Mouse (Mus musculus) heart, embryonic 13.5 days (tissue): ENCODE measurements around the gene Haus3. TPM values are rescaled to one million over a fixed set of nuclear protein-coding genes. Genes with fewer than 3 reads are reported as not detected.
A peak's percentile ranks its signal among the peaks of the same experiment; 100 is the strongest.

Experiments used
- ATAC-seq: fragments of 200-750 bp; cut with Nextera tagmentation; 2 replicates; pipeline ENCODE4 v1.8.0; 2017; ENCODE audit warnings: moderate TSS enrichment; ENCODE audit not compliant: insufficient number of reproducible peaks, low FRiP score, low TSS enrichment; ENCODE audit errors: extremely low read depth
- H3K27ac ChIP-seq: fragments of 300-500 bp; sonication (generic); replicated peaks from 2 replicates; pipeline ENCODE4 v1.5.1; 2015; ENCODE audit warnings: moderate library complexity, mild to moderate bottlenecking, inconsistent platforms
- H3K27me3 ChIP-seq: fragments of 300-500 bp; sonication (generic); replicated peaks from 2 replicates; pipeline ENCODE4 v1.6.1; 2015; ENCODE audit warnings: mild to moderate bottlenecking, inconsistent platforms
- H3K36me3 ChIP-seq: fragments of 300-500 bp; sonication (generic); 2 replicates; pipeline ENCODE4 v1.6.1; 2015; ENCODE audit warnings: mild to moderate bottlenecking, inconsistent platforms
- H3K4me1 ChIP-seq: fragments of 300-500 bp; sonication (generic); 2 replicates; pipeline ENCODE4 v1.6.1; 2015; ENCODE audit warnings: inconsistent platforms
- H3K4me2 ChIP-seq: fragments of 300-500 bp; sonication (generic); 2 replicates; pipeline ENCODE4 v1.6.1; 2015; ENCODE audit warnings: inconsistent platforms, mild to moderate bottlenecking, moderate library complexity
- H3K4me3 ChIP-seq: fragments of 300-500 bp; sonication (generic); 2 replicates; pipeline ENCODE4 v1.5.1; 2015; ENCODE audit warnings: moderate library complexity, mild to moderate bottlenecking, inconsistent platforms
- H3K9ac ChIP-seq: fragments of 300-500 bp; sonication (generic); 2 replicates; pipeline ENCODE4 v1.6.1; 2015; ENCODE audit warnings: inconsistent platforms, mild to moderate bottlenecking, moderate library complexity
- H3K9me3 ChIP-seq: fragments of 300-500 bp; sonication (generic); 2 replicates; pipeline ENCODE4 v1.6.1; 2016; ENCODE audit warnings: inconsistent platforms
- WGBS: fragments of 180-500 bp; shearing (Covaris S2); methylation state at CpG from one replicate; pipeline ENCODE4 v1.1.7; 2015; ENCODE audit warnings: mixed read lengths; 5-methylcytosine and 5-hydroxymethylcytosine counted together
- polyA plus RNA-seq: library from polyadenylated mRNA; unstranded; fragments of >200 nt; fragmentation: Nextera tagmentation; extraction: Ambion mirVana; gene quantifications from 2 replicates; pipeline ENCODE4 v1.2.1, GENCODE M21; 2015

Gene Haus3
- polyA plus RNA-seq, 1 experiment from 2014 or later, result 20.8 TPM

DNA sequence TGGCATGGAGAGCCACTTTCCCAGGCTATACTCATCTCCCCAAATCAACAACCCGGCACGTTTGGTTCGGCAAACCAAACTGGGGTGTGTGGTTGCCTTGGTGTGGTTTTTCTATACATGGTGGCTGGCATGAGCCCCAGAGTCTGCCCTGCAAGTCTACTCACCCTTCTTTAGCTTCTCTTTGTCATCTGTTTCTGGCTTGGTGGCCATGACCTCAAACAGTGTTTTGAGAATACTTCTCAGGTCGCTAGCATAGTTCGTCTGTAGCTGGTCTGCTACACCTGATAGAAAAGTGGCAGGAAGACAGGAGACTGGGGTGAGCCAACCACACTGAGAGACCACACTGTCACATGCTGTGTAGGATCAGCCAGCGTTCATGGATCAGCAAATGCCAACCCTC is 29.3 kb upstream of the Haus3 start:
- no peaks in the 10 kb centered on the region for H3K36me3 ChIP-seq
- no peak overlapping the region for H3K4me2 ChIP-seq
- H3K27ac ChIP-seq, result no peak overlapping the region
- H3K4me3 ChIP-seq, result no peak overlapping the region
- WGBS, result 80% methylated on average over 6 of the region's 6 CpGs
- no peaks in the 10 kb centered on the region for H3K9me3 ChIP-seq
- H3K4me1 ChIP-seq, result peaks cover 17% of the 10 kb centered on the region
- ATAC-seq, result no peak
- H3K27me3 ChIP-seq, result no peaks in the 10 kb centered on the region
- no peak overlapping the region for H3K9ac ChIP-seq

DNA sequence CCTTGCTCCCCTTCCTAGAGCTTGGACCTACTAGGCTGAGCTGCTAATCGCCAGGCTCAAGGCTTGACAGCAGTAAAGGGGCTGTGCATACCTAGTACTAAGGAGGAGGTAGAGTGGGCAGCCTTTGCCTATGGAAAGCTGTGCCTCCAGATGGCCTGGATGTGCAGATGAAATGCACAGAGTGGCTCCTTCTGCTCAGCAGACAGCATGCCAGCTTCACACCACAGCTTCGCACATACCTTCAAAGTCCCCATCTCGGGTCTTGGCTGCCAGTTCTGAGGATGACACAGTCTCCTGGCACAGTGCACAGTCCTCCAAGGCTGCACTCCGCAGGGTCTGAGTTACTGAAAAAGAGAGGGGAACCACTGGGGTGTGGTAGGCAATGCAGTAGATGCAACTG is 27.9 kb upstream of the Haus3 start:
- no peaks in the 10 kb centered on the region for H3K36me3 ChIP-seq
- H3K4me2 ChIP-seq, result no peak overlapping the region
- H3K4me1 ChIP-seq, result peaks cover 15% of the 10 kb centered on the region
- ATAC-seq, result no peak
- 69% methylated on average over 4 of the region's 4 CpGs for WGBS
- no peaks in the 10 kb centered on the region for H3K9me3 ChIP-seq
- no peak overlapping the region for H3K4me3 ChIP-seq
- no peaks in the 10 kb centered on the region for H3K27me3 ChIP-seq
- no peak overlapping the region for H3K9ac ChIP-seq
- H3K27ac ChIP-seq, result no peak overlapping the region

DNA sequence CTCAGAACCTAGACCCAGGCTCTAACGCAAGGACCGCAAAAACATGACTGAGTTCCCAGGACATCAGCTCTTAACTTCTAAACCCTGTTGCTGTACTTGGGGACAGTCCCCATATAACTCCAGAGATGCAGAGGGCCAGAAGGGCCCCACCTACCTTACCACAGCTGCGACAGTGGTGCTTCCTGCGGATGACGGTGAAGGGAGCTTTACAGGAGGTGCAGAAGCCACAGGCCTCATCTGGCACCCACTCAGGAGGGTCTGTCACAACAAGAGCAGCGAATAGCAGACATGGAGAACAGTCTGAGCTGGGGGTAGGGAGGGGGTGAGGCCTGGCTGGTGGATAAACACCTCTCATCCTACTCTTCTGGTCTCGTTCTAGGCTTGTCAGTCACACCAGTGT is 27.1 kb upstream of the Haus3 start:
- 74% methylated on average over 7 of the region's 7 CpGs for WGBS
- H3K27me3 ChIP-seq, result no peaks in the 10 kb centered on the region
- H3K36me3 ChIP-seq, result no peaks in the 10 kb centered on the region
- no peaks in the 10 kb centered on the region for H3K9me3 ChIP-seq
- peaks cover 10% of the 10 kb centered on the region for H3K4me1 ChIP-seq
- no peak for ATAC-seq
- no peak overlapping the region for H3K27ac ChIP-seq
- H3K4me2 ChIP-seq, result no peak overlapping the region
- no peak overlapping the region for H3K4me3 ChIP-seq
- H3K9ac ChIP-seq, result no peak overlapping the region

DNA sequence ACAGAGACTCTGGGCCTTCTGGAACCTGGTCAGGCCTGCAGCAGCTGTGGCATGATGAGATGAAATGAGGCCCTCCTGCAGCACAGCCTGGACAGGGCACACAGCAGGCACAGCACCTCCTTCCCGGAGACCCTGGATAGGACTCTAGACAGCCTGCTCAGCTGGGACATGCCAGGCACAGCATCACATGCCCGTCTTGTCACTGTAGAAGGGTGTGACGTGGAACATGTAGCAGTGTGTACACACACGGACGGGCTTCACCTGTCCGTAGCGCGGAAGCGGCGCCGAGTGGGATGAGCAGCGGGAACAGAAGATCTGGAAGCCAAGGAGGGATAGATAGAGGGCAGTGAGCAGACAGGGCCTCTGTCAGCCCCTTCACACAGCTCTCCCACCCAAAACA is 26.5 kb upstream of the Haus3 start:
- Histone ChIP-seq H3K4me3 (no peak overlapping the region), H3K27me3 (no peaks in the 10 kb centered on the region), H3K4me1 (peaks cover 10% of the 10 kb centered on the region), H3K4me2 (no peak overlapping the region), H3K9me3 (no peaks in the 10 kb centered on the region), H3K36me3 (no peaks in the 10 kb centered on the region), H3K27ac (no peak overlapping the region), H3K9ac (no peak overlapping the region)
- WGBS, result 88% methylated on average over 12 of the region's 12 CpGs
- ATAC-seq, result no peak

DNA sequence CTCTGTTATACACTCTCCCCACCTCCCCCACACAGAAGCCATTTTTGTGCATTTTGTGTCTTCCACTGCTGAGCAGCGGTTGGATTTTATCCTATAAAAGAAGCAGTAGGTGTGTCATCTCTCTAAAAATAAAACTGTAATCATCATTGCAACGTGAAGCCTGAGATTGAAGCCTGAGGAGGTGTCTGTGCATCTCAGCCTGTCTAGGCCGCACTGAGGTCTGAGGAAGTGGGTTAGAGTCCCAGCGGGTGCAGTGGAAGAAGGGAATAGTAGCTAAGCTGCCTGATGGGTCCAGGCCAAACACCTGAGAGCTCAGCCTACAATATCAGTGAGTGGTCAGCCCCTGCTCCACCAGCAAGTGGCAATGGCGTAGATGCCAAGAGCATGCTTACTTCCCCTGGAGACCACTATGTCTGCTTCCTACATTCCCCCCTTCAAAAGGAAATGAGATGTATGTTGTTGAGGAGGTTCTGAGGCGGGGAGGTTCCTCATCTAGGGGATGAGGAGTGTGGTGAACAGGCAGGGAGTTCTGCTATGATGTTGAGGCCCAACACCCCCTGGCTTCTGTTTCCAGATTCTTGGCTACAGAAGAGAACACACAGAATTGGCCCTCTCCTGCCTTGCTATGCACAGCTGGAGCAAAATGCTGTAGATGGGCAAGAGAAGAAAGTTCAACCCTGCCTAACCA is 25.8 kb upstream of the Haus3 start:
- no peaks in the 10 kb centered on the region for H3K27me3 ChIP-seq
- H3K27ac ChIP-seq, result no peak overlapping the region

DNA sequence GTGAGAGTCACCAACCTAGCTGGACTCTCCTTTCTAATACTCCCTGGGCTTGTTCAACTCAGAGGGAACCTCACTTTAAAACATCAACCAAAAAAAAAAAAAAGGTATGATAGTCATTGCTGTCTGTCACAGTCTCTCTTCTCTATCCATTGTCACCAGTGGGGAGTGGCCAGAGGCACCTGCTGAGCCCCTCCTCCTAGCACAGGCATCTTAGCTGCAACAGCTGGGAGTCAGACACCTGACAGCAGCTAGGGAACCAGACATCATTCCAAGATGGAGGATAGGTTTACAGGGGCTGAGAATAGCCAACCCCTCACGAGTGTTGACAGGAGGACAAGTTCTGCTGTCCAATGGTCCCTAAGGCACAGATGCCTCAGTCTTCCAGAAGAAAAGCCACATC is 25.1 kb upstream of the Haus3 start:
- H3K4me2 ChIP-seq, result no peak overlapping the region
- no peak for ATAC-seq
- no peak overlapping the region for H3K4me3 ChIP-seq
- H3K9me3 ChIP-seq, result no peaks in the 10 kb centered on the region
- H3K9ac ChIP-seq, result no peak overlapping the region
- H3K36me3 ChIP-seq, result no peaks in the 10 kb centered on the region
- no peak overlapping the region for H3K27ac ChIP-seq
- 48% methylated on average over 1 of the region's 1 CpGs for WGBS
- peaks cover 14% of the 10 kb centered on the region for H3K4me1 ChIP-seq
- H3K27me3 ChIP-seq, result no peaks in the 10 kb centered on the region

More for the DNA sequence above, 25.8 kb upstream of the Haus3 start:
- H3K9me3 ChIP-seq, result no peaks in the 10 kb centered on the region
- H3K4me2 ChIP-seq, result no peak overlapping the region
- ATAC-seq, result no peak
- H3K36me3 ChIP-seq, result no peaks in the 10 kb centered on the region
- no peak overlapping the region for H3K9ac ChIP-seq
- peaks cover 11% of the 10 kb centered on the region for H3K4me1 ChIP-seq
- H3K4me3 ChIP-seq, result no peak overlapping the region
- 58% methylated on average over 6 of the region's 6 CpGs for WGBS

DNA sequence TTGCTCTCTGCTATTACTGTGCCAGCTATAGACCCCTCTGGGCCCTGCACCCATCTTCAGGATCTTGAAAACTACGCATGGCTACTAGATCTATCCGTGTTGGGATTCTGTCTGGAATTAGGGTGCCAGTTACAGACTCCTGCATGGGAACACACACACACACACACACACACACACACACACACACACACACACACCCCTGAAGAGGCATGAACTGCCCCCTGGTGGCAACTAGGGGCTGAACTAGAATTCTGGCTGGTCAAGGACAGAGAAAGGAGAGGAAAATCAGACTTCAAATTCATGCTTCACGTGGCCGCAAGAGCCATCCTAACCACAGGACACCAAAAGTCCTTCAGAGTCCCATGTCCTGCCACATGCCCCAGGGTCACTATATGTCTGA is 22.5 kb upstream of the Haus3 start:
- Histone ChIP-seq H3K9me3 (no peaks in the 10 kb centered on the region), H3K4me3 (no peak overlapping the region), H3K27me3 (no peaks in the 10 kb centered on the region), H3K9ac (no peak overlapping the region), H3K36me3 (no peaks in the 10 kb centered on the region), H3K4me2 (no peak overlapping the region), H3K27ac (no peak overlapping the region), H3K4me1 (peaks cover 26% of the 10 kb centered on the region)
- ATAC-seq, result no peak
- WGBS, result 73% methylated on average over 4 of the region's 4 CpGs

DNA sequence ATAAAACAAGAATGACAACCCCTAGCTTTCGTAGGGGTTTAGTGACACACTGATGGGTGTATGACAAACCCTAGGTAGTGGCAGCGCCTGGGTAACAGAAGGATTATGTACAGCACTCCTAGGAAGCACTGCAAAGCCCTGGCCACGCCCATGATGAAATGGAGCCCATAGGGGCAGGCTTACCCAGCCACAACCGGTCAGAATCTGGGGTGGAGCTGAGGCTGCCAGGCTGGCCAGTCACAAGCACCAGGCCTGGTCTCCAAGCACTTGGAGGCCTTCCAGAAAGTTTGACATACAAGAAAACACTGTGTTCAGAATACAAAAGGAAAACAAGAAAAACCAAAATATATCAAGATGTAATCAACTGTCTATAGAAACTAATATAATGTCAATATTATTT is 21.7 kb upstream of the Haus3 start:
- Histone ChIP-seq H3K9me3 (no peaks in the 10 kb centered on the region), H3K4me2 (no peak overlapping the region), H3K36me3 (no peaks in the 10 kb centered on the region), H3K27ac (no peak overlapping the region), H3K4me1 (peaks cover 34% of the 10 kb centered on the region), H3K27me3 (no peaks in the 10 kb centered on the region), H3K9ac (no peak overlapping the region), H3K4me3 (no peak overlapping the region)
- WGBS, result 51% methylated on average over 4 of the region's 4 CpGs
- no peak for ATAC-seq

DNA sequence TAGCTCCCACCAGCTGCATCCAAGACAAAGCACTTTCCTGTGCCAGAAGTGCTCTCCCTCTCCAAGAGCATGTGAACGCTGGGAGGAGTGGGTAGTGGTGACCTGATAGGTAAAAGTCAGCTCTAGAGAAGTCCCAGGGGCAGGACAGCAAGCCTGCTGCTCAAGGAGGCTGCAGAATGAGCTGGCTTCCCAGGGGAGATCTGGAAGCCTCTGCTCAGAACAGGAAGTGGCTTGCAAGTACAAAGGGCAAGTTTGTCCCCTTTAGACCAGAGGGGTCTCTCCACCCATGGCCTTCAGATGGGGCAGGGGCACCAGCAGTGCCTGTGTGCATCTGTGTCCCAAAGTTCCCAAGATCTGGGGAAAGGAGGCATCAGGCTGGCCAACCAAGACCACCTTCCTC is 20.2 kb upstream of the Haus3 start:
- Histone ChIP-seq H3K36me3 (no peaks in the 10 kb centered on the region), H3K4me2 (no peak overlapping the region), H3K27me3 (no peaks in the 10 kb centered on the region), H3K9ac (no peak overlapping the region), H3K4me1 (peaks cover 49% of the 10 kb centered on the region), H3K9me3 (no peaks in the 10 kb centered on the region), H3K27ac (no peak overlapping the region), H3K4me3 (no peak overlapping the region)
- 39% methylated on average over 1 of the region's 1 CpGs for WGBS
- ATAC-seq, result no peak

DNA sequence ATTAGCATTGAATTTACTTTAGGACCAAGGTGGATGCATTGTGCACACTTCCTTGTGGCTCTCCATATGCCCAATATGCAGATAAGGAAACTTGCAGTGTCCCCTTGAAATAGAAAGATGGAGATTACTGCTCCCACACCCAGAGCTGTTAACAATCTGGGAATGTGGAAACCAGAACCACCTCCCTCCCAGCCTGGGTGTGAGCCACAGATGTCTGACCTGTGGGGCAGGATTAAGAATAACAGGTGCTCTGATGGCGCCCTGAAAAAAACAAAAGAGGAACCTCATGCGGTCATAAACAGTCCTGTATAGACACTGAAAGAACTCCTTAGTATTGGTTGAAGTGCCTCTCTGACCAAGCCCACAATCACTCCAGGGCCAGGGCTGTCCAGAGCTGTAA is 19.5 kb upstream of the Haus3 start:
- no peaks in the 10 kb centered on the region for H3K36me3 ChIP-seq
- H3K4me1 ChIP-seq, result peaks cover 56% of the 10 kb centered on the region

DNA sequence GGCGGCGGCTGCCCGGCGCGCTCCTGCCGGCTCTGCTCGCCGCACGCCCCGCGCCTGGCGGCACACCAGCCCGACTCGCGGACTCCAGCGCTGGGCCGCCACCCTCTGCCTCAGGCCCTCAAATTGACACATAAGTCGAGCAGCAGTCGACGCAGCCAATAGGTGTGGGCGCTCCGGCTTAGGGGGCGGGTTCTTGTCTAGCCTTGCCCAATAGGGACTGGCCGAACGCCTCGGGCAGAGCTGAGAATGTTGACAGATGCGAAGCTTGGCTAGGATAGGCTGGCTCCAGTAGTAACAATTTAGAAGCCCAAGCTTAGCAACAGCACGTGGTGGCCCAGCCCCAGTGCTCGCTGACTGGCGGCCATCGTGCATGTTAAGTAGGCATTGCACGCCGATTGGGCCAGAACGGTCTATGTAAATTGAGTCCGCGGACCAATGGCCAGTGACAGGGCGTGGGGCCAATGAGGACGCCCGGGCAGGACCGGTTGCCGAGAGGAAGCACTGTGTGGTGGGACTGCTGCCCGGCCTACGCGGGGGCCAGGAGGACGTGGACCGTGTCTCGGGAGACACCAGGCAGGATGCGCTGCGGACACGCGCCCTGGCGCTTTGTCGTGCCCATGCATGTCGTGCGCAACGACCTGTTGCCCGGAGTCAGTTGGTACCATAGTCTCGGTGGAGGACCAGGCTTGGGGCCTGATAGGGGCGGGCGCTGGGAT is 18.4 kb upstream of the Haus3 start, which contains the start of gene Mxd4:
TSS of gene Mxd4 (minus strand) at position 120 of the 716 bp plus-strand sequence.
- H3K27me3 ChIP-seq, result no peaks in the 10 kb centered on the region
- H3K4me2 ChIP-seq, result peak within 1 kb of the TSS; percentile 93
- under 1% methylated on average over 60 of the region's 60 CpGs for WGBS
- peak within 1 kb of the TSS; percentile 96 for H3K4me3 ChIP-seq
- peak; percentile 97 for ATAC-seq
- peak within 1 kb of the TSS; percentile 96 for H3K27ac ChIP-seq
- peaks cover 67% of the 10 kb centered on the region for H3K4me1 ChIP-seq
- H3K36me3 ChIP-seq, result peaks cover 3% of the 10 kb centered on the region; the same call in 1 of the 2 replicates
- H3K9ac ChIP-seq, result peak within 1 kb of the TSS; percentile 96
- H3K9me3 ChIP-seq, result no peaks in the 10 kb centered on the region

More for the DNA sequence above, 19.5 kb upstream of the Haus3 start:
- Histone ChIP-seq H3K27me3 (no peaks in the 10 kb centered on the region), H3K27ac (peak overlapping the region; percentile 91), H3K9ac (peak overlapping the region; percentile 88), H3K4me2 (peak overlapping the region; percentile 93), H3K4me3 (peak overlapping the region; percentile 96; the same call in 1 of the 2 replicates), H3K9me3 (no peaks in the 10 kb centered on the region)
- ATAC-seq, result no peak
- WGBS, result 68% methylated on average over 2 of the region's 2 CpGs
